Mouse (Mus musculus): ENCODE data around the gene Sipa1l2.

Sipa1l2 gene

GRCm38 (mm10) chr8:125510861-125511668 lies 58.5 kb downstream of the Sipa1l2 start:
- no peak for DNase-seq

- no peak for DNase-seq
These were observed 59.8 kb downstream of the Sipa1l2 start for GRCm38 (mm10) chr8:125509776-125510175.

GRCm38 (mm10) chr8:125509175-125509574 lies 60.4 kb downstream of the Sipa1l2 start:
- no peak for DNase-seq

- DNase-seq: peak; percentile 32
These were observed 62.3 kb downstream of the Sipa1l2 start for GRCm38 (mm10) chr8:125507291-125507690.

GRCm38 (mm10) chr8:125504605-125505257 lies 64.9 kb downstream of the Sipa1l2 start:
- DNase-seq: peak; percentile 19

GRCm38 (mm10) chr8:125503808-125504207 lies 65.8 kb downstream of the Sipa1l2 start:
- DNase-seq: no peak

- peak; percentile 57 for DNase-seq
These were observed 66.8 kb downstream of the Sipa1l2 start for GRCm38 (mm10) chr8:125502828-125503227.

- no peak for DNase-seq
These were observed 69.6 kb downstream of the Sipa1l2 start for GRCm38 (mm10) chr8:125500005-125500404.

GRCm38 (mm10) chr8:125498508-125498907 lies 71.1 kb downstream of the Sipa1l2 start:
- peak; percentile 28 for DNase-seq

GRCm38 (mm10) chr8:125495545-125495944 lies 74.1 kb downstream of the Sipa1l2 start:
- DNase-seq: no peak

GRCm38 (mm10) chr8:125493254-125493815 lies 76.3 kb downstream of the Sipa1l2 start:
- peak; percentile 17 for DNase-seq

GRCm38 (mm10) chr8:125492416-125492815 lies 77.2 kb downstream of the Sipa1l2 start:
- no peak for DNase-seq

- no peak for DNase-seq
These were observed 80.9 kb downstream of the Sipa1l2 start for GRCm38 (mm10) chr8:125488747-125489146.

GRCm38 (mm10) chr8:125485715-125486114 lies 83.9 kb downstream of the Sipa1l2 start:
- DNase-seq: no peak

- no peak for DNase-seq
These were observed 84.9 kb downstream of the Sipa1l2 start for GRCm38 (mm10) chr8:125484530-125485196.

- no peak for DNase-seq
These were observed 87.0 kb downstream of the Sipa1l2 start for GRCm38 (mm10) chr8:125482491-125483096.

- DNase-seq: peak; percentile 46
These were observed 94.7 kb downstream of the Sipa1l2 start for GRCm38 (mm10) chr8:125474876-125475275.

- no peak for DNase-seq
These were observed 98.2 kb downstream of the Sipa1l2 start for GRCm38 (mm10) chr8:125471374-125471773.

- DNase-seq: no peak
These were observed 104.3 kb downstream of the Sipa1l2 start for GRCm38 (mm10) chr8:125465156-125465821.

GRCm38 (mm10) chr8:125462901-125463300 lies 106.7 kb downstream of the Sipa1l2 start:
- no peak for DNase-seq

GRCm38 (mm10) chr8:125461504-125461903 lies 108.1 kb downstream of the Sipa1l2 start:
- DNase-seq: no peak

- DNase-seq: no peak
These were observed 109.0 kb downstream of the Sipa1l2 start for GRCm38 (mm10) chr8:125460602-125461001.

Measured in right cerebral cortex, adult 18-20 months (tissue).